Mouse (Mus musculus) myocyte (in vitro differentiated cells): ENCODE measurements around the gene Eda.

Source experiments
- E2F4 ChIP-seq: IDR thresholded peaks from one replicate; pipeline ENCODE4 v1.6.1; 2011; ENCODE audit warnings: mild to moderate bottlenecking, control low read depth, moderate library complexity; ENCODE audit not compliant: insufficient read depth
- MYOD1 ChIP-seq, 3 experiments: IDR thresholded peaks; one replicate each; pipeline ENCODE4 v1.6.1; 2011; ENCODE audit warnings: control low read depth in 2 of 3, low read depth in 2 of 3, mild to moderate bottlenecking in 2 of 3, moderate library complexity in 1 of 3; ENCODE audit not compliant: insufficient read length in 2 of 3, control insufficient read depth in 1 of 3
- MYOG ChIP-seq, 3 experiments: IDR thresholded peaks; one replicate each; pipeline ENCODE4 v1.6.1; 2011; ENCODE audit warnings: control low read depth in 2 of 3, low read depth in 2 of 3, mild to moderate bottlenecking in 2 of 3; ENCODE audit not compliant: insufficient read length in 2 of 3, control insufficient read depth in 1 of 3, insufficient read depth in 1 of 3
- POLR2A ChIP-seq: IDR thresholded peaks from one replicate; pipeline ENCODE4 v1.6.1; 2011; ENCODE audit warnings: low read depth, mild to moderate bottlenecking, control low read depth, moderate library complexity; ENCODE audit not compliant: insufficient read length
- REST ChIP-seq: IDR thresholded peaks from one replicate; pipeline ENCODE4 v1.6.1; 2011; ENCODE audit warnings: mild to moderate bottlenecking, control low read depth, moderate library complexity; ENCODE audit not compliant: insufficient read depth, insufficient read length
- TCF12 ChIP-seq: IDR thresholded peaks from one replicate; pipeline ENCODE4 v1.6.1; 2011; ENCODE audit warnings: mild to moderate bottlenecking, control low read depth; ENCODE audit not compliant: poor library complexity, insufficient read depth, severe bottlenecking
- USF1 ChIP-seq: IDR thresholded peaks from one replicate; pipeline ENCODE4 v1.6.1; 2011; ENCODE audit warnings: low read depth, mild to moderate bottlenecking, control low read depth, moderate library complexity

GRCm38 (mm10) chrX:99975985-99976924, 849 bp downstream of the Eda start:
- TF ChIP-seq MYOD1 (IDR thresholded peaks at IDR 0.05; ENCODE audit: control insufficient read depth in 1 of 3, insufficient read length in 2 of 3, low read depth in 2 of 3): no peak
- TF ChIP-seq POLR2A: no peak
- no peak for TF ChIP-seq REST
- TF ChIP-seq USF1: no peak
- TF ChIP-seq MYOG (IDR thresholded peaks at IDR 0.05; ENCODE audit: control insufficient read depth in 1 of 3, insufficient read depth in 1 of 3, insufficient read length in 2 of 3, low read depth in 2 of 3): no peak
- TF ChIP-seq E2F4: no peak
- TF ChIP-seq TCF12: no peak
